Mouse (Mus musculus): ENCODE measurements around the gene Olfr867. TPM values are rescaled to one million over a fixed set of nuclear protein-coding genes. Genes with fewer than 3 reads are reported as not detected.

The Olfr867 gene
- polyA plus RNA-seq (2012; rRNA removed; ENCODE audit: low replicate concordance), result not detected in 2 replicates

DNA sequence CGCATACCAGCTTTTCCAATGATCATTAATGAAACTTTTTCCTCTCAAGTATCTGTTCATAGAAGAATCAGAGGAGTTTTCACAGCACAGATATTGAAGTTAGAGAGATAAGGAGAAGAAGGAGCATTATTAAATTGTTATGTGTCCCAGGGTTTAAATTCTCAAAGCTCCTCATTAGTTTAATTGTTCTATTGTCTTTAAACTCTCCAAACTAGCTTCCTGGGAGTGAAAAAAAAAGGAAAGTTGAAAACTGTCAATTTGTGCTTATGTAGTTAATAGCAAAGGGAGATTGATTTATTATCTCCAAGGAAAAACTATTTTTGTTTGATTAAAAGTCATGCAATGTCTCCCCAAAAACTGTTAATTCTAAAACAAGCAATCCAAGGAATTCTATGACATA, at the start of gene Olfr867:
Gene Olfr867, minus strand, starts transcription at position 101 of the 400 bp plus-strand sequence.

DNA sequence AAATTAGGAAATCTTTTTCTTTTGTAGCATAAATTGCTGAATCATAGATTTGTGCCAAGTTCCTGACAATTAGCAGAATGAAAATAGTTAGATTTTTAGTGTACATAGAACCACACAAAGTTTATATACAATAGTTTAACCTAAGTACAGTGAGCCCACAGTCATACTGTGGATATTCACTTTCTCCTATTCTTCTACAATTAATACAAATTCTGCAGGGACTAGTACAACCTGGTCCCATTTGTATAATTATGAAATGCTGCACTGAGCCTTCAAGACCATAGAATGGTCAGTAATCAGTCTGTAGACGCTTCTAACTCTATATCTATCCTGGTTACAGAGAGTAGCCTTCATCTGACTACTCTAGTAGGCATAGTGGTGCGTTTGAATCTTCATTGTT, 41.0 kb upstream of the Olfr867 start, which contains the start of gene Olfr868:
Gene Olfr868, plus strand, starts transcription at position 301 of the 400 bp plus-strand sequence.

DNA sequence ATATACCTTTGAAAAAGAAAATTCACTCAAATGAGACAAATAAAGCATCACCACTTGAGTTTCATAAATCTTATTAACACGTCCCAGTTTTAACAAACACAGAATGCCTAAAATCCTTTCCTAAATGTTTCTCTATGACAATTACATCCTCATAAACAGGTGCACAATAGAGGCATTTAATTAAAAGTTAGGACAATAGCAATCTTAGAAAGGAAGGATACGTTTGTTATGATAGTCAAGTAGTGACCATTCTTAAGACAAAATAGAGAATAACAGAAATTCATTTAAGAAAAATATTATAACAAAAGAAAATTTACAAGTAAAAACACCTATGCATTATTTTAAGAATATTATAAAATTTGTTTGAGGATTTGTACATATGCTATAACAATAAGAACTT, 29.4 kb downstream of the Olfr867 start, which contains the start of gene Olfr866:
Gene Olfr866, minus strand, starts transcription at position 101 of the 400 bp plus-strand sequence.

Other genes starting within 250 kb of the Olfr867 start
- not detected in 2 replicates for gene Olfr860, start 207.8 kb downstream of the Olfr867 start, polyA plus RNA-seq (2012; rRNA removed; ENCODE audit: low replicate concordance)
- not detected in 2 replicates for gene Olfr862, start 169.6 kb downstream of the Olfr867 start, polyA plus RNA-seq (2012; rRNA removed; ENCODE audit: low replicate concordance)
- gene Olfr77, start 140.7 kb downstream of the Olfr867 start, polyA plus RNA-seq (2012; rRNA removed; ENCODE audit: low replicate concordance), result not detected in 2 replicates
- not detected in 2 replicates for gene Olfr866, start 29.5 kb downstream of the Olfr867 start, polyA plus RNA-seq (2012; rRNA removed; ENCODE audit: low replicate concordance)
- gene Olfr868, start 41.1 kb upstream of the Olfr867 start, polyA plus RNA-seq (2012; rRNA removed; ENCODE audit: low replicate concordance), result not detected in 2 replicates
- not detected in 2 replicates for gene Olfr869, start 71.4 kb upstream of the Olfr867 start, polyA plus RNA-seq (2012; rRNA removed; ENCODE audit: low replicate concordance)
- gene Olfr870, start 116.5 kb upstream of the Olfr867 start, polyA plus RNA-seq (2012; rRNA removed; ENCODE audit: low replicate concordance), result not detected in 2 replicates
- not detected in 2 replicates for gene Olfr871, start 154.6 kb upstream of the Olfr867 start, polyA plus RNA-seq (2012; rRNA removed; ENCODE audit: low replicate concordance)
- gene Olfr872, start 179.6 kb upstream of the Olfr867 start, polyA plus RNA-seq (2012; rRNA removed; ENCODE audit: low replicate concordance), result not detected in 2 replicates
- gene Olfr39, start 224.8 kb upstream of the Olfr867 start, polyA plus RNA-seq (2012; rRNA removed; ENCODE audit: low replicate concordance), result not detected in 2 replicates
- not detected in 2 replicates for gene Olfr873, start 241.0 kb upstream of the Olfr867 start, polyA plus RNA-seq (2012; rRNA removed; ENCODE audit: low replicate concordance)